Comparison of ENCODE assay signal across 10 mouse cellular contexts in the genomic region with DNA sequence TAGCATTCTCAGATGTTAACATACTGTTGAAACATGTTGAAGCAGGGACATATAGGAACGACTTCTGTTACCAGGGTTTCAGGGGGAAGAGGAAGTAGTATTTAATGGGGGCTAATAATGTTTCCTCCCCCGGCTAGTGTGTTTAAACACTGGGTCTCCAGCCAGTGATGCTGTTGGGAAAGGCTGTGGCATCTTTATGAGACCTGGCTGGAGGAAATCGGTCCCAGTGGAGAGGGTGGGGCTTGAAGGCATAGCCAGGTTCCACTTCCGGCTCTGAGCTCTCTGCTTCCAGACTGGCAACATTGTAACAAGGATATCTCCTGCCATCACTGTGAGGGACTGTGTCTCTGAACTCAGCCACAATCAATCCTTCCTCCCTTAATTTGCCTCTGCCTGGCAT.
DNase-seq lines count a peak whose midpoint lies in the region; ATAC-seq lines count a peak whose summit lies in the region.
"Had no signal": no experiment of that assay in that cellular context is flagged by ENCODE, and none has a peak within 500 bp of the region (broad histone marks: within the 10 kb centered on the region; RNA-seq: fewer than 3 reads in every experiment).

No protein-coding gene starts in this region.

- H3K9ac ChIP-seq in heart, embryonic 11.5 days (ENCODE audit: low read depth, low read length) = no peak overlapping the region
- H3K9ac ChIP-seq in lung, embryonic 16.5 days (ENCODE audit: low read length) = no peak overlapping the region
- no peak overlapping the region for H3K9ac ChIP-seq in stomach, embryonic 16.5 days (ENCODE audit: low read length)

- DNase-seq in heart, postnatal 10 days = no peak
- no peak for DNase-seq in lung, postnatal 14 days
- DNase-seq in kidney, postnatal 14 days = peak; percentile 61
- DNase-seq in ovary, postnatal 36 days (ENCODE audit: low spot score) = no peak
- no peak for DNase-seq in frontal cortex, adult 2 months (ENCODE audit: extremely low spot score in 1 of 2, low spot score in 1 of 2)
- DNase-seq: cerebellum, adult 2 months had no signal

- no peak for ATAC-seq in heart, embryonic 11.5 days (replicated peaks; ENCODE audit: insufficient number of reproducible peaks, low FRiP score, low TSS enrichment)
- peak; percentile 34 for ATAC-seq in lung, embryonic 16.5 days (ENCODE audit: low read depth)
- no peak for ATAC-seq in stomach, embryonic 16.5 days (ENCODE audit: insufficient read depth, low FRiP score)

- no peak overlapping the region for H3K4me2 ChIP-seq in heart, embryonic 11.5 days
- no peak overlapping the region for H3K4me2 ChIP-seq in lung, embryonic 16.5 days (ENCODE audit: low read depth, low read length)
- H3K4me2 ChIP-seq in stomach, embryonic 16.5 days (ENCODE audit: low read depth, low read length) = no peak overlapping the region
- H3K4me2 ChIP-seq: midbrain, embryonic 11.5 days had no signal

- no peaks in the 10 kb centered on the region for H3K27me3 ChIP-seq in heart, embryonic 11.5 days (ENCODE audit: control insufficient read depth, insufficient read depth, low read length)
- no peaks in the 10 kb centered on the region for H3K27me3 ChIP-seq in lung, embryonic 16.5 days (ENCODE audit: control insufficient read depth, insufficient read depth, low read depth, low read length)
- no peaks in the 10 kb centered on the region for H3K27me3 ChIP-seq in stomach, embryonic 16.5 days (ENCODE audit: control insufficient read depth, insufficient read depth, low read length)

- 43% methylated on average over 4 of the region's 4 CpGs for WGBS in heart, embryonic 11.5 days (ENCODE audit: insufficient replicate concordance)
- 26% methylated on average over 4 of the region's 4 CpGs for WGBS in lung, embryonic 16.5 days
- 26% methylated on average over 4 of the region's 4 CpGs for WGBS in stomach, embryonic 16.5 days

- peak overlapping the region; percentile 43; the same call in 1 of the 2 replicates for H3K27ac ChIP-seq in heart, embryonic 11.5 days (ENCODE audit: low read depth, low read length)
- H3K27ac ChIP-seq in lung, embryonic 16.5 days (ENCODE audit: low read length) = peak overlapping the region; percentile 75
- H3K27ac ChIP-seq in stomach, embryonic 16.5 days (ENCODE audit: low read length) = peak overlapping the region; percentile 44

- intact Hi-C loops in heart, postnatal 10 days (cut with DNase I) = loop anchor here (2.0 to 5.0 kb wide), 2 partner anchors 38 to 52 kb away; no protein-coding TSS in a partner anchor

- no peaks in the 10 kb centered on the region for H3K36me3 ChIP-seq in heart, embryonic 11.5 days (ENCODE audit: control insufficient read depth, insufficient read depth, low read length)
- H3K36me3 ChIP-seq in lung, embryonic 16.5 days (ENCODE audit: control insufficient read depth, insufficient read depth, low read length) = no peaks in the 10 kb centered on the region
- H3K36me3 ChIP-seq in stomach, embryonic 16.5 days (ENCODE audit: control insufficient read depth, insufficient read depth, low read length) = no peaks in the 10 kb centered on the region

- no peak overlapping the region for H3K4me3 ChIP-seq in heart, embryonic 11.5 days (ENCODE audit: low read depth, low read length)
- no peak overlapping the region for H3K4me3 ChIP-seq in lung, embryonic 16.5 days (ENCODE audit: low read length)
- no peak overlapping the region for H3K4me3 ChIP-seq in stomach, embryonic 16.5 days (replicated peaks; ENCODE audit: low read length)

- peaks cover 3% of the 10 kb centered on the region; the same call in 1 of the 2 replicates for H3K9me3 ChIP-seq in heart, embryonic 11.5 days (replicated peaks; ENCODE audit: control insufficient read depth, low read length)
- H3K9me3 ChIP-seq in lung, embryonic 16.5 days (ENCODE audit: control insufficient read depth, low read length) = no peaks in the 10 kb centered on the region
- no peaks in the 10 kb centered on the region; the same call in 1 of the 2 replicates for H3K9me3 ChIP-seq in stomach, embryonic 16.5 days (replicated peaks; ENCODE audit: control insufficient read depth, low read length)

- 0 out of 2 replicates have a peak, but pooled peaks cover 6% of the 10 kb centered on the region for H3K4me1 ChIP-seq in heart, embryonic 11.5 days (ENCODE audit: control insufficient read depth, insufficient read depth, low read length)
- H3K4me1 ChIP-seq in lung, embryonic 16.5 days (replicated peaks; ENCODE audit: control insufficient read depth, insufficient read depth, low read length) = peaks cover 7% of the 10 kb centered on the region
- H3K4me1 ChIP-seq in stomach, embryonic 16.5 days (ENCODE audit: control insufficient read depth, insufficient read depth, low read length) = peaks cover 11% of the 10 kb centered on the region
